Mouse (Mus musculus): ENCODE data around the gene Gab2.

Gene Gab2

DNA sequence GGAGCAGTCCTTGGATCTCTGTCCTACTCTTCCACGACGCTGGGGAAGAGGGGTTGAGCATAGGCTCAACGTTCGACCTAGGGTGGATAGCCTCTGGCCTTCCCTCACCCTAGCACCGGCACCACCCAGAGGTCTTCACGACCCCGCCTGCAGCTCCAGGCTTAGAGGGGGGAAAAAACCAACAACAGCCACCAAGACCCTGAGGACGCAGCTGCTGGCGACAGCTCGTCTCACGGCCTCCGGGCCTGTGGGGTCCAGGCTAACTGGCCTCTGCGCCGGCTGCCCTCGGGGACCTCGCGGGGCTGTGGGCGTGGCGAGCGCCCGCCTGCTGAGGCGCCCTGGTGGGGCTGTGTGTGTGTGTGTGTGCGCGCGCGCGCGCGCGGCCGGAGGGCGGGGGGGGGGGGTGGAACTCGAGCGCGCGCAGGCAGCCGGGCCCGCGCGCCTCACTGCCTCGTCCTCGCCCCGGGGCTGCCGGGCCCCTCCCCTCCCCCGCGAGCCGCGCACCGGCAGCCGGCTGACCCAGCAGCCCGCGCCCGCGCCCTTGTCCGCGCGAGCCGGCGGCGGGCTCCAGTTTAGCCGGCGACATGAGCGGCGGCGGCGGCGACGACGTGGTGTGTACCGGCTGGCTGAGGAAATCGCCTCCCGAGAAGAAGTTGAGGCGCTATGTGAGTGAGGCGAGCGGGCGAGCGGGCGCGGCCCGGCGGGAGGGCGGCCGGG is at the start of gene Gab2:
TSS of gene Gab2 (plus strand) at position 345 of the 717 bp plus-strand sequence.
- DNase-seq (ENCODE audit: low spot score): no peak

DNA sequence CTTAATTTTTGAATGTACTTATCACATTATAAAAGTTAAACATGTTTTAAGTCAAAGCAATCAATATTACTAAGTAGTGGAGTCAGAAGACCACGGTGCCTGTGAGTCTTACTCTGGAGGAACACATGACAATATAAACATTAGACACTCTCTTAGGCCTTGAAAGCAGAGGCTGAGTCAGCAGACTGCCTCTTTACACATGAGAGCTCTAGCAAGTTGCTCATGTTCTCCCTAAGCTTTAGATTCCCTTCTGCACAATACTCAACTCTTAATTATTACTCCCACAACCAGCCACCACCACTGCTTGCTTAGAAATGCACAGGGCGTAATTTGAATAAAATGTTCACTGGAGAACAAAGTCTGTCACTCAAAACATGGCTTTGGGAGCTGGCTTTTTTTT is 49.0 kb upstream of the Gab2 start:
- DNase-seq (ENCODE audit: low spot score): no peak

DNA sequence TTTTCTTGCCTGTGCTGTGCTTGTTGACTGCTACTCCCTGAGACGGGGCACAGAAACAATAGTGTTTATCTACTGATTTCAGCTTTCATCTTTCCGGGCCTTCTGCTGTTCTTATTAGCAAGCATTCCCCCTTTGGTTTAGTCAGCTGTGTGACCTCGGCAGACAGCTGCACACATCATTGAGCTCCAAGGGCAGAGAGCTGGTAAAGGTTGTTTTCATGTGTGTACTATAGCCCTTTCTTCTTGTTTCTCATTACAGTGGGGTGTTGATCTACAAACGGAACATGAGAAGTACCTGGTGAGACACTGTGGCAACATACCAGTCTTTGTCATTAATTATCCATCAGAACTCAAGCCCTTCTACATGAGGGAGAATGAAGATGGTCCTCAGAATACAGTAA is 41.7 kb upstream of the Gab2 start:
- DNase-seq (ENCODE audit: low spot score): no peak

DNA sequence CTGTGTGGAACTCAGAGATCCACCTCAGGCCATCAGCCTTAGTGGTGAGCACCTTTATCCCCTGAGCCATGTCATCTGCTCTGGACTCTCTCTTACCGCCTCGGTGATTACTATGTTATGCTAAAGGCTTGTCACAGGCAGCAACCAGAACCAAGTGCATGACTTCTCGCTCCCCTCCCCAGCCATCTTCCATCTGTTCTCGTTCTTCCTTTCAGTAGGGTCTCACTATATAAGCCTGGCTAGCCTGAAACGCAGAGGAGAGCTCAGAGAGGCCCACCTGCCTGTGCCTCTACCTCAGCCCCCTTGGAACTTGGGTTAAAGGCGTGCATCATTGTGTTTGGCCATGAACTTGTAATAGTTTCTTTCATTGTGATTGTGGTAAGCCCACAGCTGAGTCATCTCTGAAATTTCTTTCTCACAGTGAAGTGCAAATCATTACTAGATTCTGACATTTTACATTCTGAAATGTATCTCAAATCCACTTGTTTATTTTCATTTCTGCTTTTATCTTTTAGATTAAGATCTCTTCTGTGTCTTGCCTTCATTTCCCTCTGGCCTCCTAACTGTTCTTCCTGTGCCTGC is 39.4 kb upstream of the Gab2 start:
- no peak for DNase-seq (ENCODE audit: low spot score)

DNA sequence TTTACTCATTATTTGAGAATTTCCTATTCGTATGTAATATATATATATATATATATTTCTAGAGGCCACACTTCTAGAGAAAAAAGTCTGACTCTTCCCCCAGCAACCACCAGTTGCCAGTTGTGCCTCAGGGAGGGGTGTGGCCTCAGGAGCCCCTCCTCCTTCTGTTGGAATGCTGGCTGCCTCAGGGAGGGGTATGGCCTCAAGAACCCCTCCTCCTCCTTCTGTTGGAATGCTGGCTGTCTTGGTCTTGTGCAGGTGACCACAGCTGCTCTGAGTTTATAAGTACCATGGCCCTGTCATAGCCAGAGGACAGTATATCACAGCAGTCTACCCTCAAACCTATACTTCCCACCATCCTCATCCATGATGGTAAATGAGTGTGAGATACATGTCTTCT is 38.4 kb upstream of the Gab2 start:
- no peak for DNase-seq (ENCODE audit: low spot score)

DNA sequence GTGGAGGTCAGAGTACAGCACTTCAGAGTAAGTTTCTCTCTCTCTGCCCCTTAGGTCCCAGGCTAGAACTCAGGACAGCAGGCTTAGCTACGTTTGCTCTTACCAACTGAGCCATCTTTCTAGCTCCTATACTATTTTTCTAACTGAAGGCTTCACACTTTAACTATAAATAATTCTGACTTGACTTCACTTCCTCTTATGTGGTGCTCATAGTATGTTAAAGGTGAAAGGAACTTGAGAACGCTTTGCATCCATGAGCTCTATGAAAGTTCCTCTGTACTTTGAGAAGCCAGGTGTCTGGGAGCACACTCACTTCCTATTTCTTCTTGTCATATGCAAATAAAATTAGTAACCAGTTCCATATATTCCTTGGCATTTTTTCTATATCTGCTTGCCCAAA is 20.4 kb upstream of the Gab2 start:
- no peak for DNase-seq (ENCODE audit: low spot score)

DNA sequence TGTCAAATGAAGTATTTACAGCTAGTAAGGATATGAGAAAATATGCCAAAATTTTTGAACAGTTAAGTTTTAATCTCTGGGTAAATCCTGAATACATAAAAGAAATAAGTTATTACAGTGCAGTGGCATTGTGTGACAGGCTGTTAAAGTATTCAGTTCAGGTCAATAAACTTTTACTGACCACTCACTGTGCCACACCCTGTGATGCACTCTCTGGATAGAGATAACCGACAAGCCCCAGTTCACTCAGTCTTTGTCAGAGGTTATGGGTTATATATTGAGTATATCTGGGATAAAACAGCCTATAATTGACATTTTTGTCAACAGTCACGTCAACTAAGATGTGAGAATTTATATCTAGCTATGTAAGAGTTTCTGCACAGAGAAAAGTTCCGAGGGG is 9.9 kb upstream of the Gab2 start:
- no peak for DNase-seq (ENCODE audit: low spot score)

DNA sequence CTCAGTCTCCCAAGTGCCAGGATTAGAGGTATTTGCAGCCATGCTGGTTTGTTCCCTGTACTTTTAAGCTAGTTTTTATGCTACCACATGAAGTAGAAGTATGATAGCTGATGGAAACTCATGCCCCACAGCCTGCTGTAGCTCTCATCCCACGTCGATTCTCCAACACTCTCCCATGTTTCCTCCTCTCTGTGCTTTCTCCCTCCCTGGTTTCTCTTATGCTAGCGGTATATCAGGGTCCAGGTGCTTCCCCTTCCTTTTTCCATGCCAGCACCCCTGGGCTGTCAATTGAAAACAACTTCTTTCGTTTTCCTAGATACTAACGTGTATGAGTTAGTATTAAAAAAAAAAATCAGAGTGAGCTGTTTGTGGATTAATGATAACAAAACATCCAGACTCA is 9.3 kb upstream of the Gab2 start:
- DNase-seq (ENCODE audit: low spot score): no peak

DNA sequence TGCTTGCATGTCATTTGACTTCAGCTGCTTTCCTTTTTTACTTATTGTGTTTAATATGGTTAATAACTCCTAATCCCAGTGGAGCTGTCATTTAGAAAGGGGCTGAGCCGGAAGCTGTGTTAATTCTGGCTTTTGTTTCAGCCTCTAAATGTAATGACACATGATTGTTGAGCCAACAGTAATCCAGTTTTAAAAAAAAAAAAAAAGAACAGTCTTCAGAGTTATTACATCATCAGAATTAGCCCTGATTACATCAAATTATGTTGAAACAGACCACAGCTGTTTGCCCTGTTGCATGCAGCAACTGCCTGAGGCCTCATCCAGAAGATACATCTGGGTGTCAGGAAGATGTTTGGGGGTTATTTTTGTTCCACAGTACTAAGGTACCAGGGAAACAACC is 6.4 kb upstream of the Gab2 start:
- no peak for DNase-seq (ENCODE audit: low spot score)

DNA sequence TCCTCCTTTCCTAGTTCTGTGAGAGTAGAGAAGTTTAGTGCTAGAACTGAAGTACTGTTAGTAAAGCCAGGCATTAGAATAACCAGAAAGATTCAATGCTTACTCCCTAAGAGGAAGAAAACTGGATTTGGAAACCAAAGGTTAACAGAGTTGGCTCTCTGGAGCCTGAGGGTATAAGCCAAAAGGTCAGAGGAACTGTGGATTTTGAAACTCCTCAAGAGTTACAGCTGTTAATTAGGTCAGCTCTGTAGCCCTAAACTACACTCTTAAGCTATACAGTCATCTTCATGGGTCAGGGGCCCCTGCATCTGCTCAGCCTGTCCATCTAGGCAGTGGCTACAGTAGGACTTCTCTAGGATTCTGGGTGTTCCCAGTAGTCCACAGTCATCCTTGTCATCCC is 4.4 kb upstream of the Gab2 start:
- DNase-seq (ENCODE audit: low spot score): no peak

DNA sequence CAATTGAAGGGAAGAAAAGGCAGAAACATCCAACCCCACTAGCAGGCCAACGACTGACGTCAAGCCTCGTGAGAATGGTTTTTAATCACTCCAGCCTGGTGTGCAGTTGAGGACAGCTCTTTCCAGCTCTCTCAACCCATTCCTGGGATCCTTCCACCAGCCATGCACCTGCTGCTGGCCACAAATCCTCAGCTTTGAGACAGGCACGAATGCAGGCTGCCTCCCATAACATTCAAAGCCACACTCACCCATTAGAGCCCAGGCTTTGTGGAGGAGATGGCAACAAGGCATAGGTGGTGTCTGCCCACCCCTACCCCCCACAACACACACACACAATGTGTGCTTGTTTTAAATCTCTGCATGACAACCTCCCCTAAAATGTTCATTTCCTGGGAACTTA is 2.7 kb upstream of the Gab2 start:
- DNase-seq (ENCODE audit: low spot score): no peak

DNA sequence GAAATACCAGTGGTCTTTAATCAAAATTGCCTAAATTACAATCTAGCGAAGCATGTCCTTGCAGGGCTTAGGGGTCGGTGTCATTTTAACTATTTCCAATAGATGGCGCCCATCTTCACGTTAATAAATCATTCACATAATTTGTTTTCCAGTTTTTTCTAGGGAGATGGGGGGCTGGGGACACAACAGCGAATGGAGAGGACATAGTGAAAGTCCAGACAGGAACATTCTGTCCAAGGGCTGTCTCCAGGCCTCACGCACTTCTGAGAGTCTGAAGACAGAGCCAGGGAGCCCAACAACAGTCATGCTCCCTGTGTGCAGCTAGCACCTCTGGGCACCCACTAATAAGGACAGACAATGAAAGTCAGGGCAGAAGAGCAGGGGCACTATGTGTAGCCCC is 2.2 kb upstream of the Gab2 start:
- peak; percentile 43 for DNase-seq (ENCODE audit: low spot score)

DNA sequence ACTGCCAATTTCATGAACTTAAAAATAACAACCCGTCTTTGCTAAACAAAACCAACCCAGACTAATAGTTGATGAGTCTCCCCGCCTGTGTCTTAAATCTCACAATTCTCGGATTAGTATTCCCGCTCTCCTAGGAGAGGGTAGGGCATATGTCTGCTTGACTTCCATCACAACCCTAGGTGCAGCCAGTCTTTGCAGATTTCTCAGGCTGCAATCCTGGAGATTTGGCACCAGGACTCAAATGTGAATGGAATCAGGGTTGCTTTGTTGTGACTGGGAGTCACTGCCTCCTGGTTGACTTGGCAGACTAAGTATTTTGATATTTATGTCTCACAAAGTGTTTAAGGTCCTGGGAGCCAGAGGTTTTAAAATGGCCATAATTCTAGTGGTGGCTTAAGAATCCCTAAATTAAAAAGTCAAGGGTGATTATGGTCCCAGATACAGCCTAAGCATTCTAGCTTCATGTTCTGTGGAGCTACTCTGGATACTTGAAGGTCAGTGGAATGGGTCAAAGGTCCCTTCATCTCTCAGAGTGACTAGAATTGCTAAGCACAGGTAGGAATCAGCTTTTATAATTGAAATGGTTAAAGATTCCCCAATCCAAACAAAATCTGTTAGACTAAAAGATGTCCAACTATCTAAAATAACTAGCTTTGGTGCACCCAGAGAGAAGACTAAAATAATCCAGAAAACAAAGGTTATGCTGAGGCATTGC is 1.6 kb upstream of the Gab2 start:
- no peak for DNase-seq (ENCODE audit: low spot score)

DNA sequence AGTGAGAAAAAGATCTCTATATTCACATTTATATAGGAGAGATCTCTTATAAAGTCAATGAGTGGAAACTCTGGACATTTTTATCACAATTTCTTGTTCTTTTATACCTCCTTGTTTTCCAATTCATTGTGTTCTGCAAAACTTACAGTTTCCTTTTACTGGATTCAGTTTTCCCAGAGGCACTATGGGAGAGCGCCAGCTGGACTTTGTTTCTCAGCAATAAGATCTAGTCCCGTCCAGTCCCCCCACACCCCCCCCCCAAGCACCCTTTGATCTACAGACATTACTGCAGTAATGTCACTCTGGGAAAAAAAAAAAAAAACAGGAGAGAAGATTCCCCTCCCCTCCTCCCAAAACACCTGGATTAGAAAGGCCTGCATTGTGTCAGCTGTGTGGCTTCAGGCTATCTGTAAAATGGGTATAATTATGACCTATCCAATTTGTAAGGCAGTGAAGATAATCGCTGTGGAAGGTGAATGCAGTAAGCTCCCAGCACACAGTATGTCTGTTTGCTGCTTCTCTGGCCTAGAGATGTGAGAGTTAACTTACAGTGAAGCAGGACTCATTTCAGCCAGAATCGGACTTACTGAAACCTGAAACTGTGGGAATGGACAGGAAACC is 655 bp upstream of the Gab2 start:
- DNase-seq (ENCODE audit: low spot score): no peak

DNA sequence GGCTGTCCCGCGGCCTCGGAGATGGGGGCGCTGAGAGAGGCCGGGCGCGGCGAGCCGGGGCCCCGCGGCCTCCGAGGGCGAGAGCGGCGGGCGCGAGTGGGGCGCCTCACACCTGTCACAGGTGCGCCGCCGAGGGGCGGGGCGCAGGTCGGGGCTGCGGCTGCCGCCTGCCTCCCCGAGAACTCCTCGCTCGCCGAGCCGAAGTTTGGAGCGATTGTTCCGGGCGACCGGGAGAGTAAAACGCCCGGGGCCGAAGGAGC is 503 bp downstream of the Gab2 start:
- DNase-seq (ENCODE audit: low spot score): no peak

DNA sequence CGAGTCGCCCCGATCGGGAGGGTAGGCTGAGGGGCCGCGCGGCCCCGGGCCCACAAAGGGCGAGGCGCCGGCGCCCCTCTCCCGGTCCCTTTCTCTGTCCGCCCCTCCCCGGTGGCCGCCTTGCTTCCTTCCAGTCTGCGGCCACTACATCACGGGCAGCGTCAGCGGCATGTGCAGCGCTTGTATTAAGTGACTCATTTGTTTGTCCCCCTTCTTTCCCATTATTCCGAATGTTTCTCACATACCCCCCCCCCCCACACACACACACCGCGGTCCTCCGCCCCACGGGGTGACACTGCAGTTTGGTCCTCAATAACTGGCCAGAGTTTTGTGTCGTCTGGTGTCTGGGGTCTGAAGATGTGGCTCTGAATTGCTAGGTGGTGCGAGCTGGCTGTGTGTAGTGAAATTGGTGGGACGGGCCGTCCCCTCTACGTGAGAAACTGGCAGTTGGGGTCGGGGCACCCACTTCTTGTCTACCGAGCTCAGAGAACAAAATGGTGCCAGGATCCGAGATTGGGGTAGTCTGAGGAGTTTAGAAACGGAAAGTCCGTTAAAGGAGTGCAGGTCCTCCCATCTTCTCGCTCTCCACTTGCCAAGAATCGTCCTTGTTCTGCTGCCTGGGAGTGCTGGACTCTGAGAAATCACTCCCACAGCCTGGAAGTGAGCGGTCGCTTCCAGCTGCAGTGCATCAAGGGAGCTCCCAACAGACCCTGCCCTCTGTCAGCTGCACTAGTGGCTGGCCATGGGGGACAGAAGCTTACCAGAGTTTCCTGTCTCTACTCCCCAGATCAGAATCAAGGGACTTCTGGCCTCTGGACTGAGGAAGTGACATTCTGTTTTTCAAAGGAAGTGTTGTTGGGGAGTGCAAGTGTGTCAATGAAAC is 1.1 kb downstream of the Gab2 start:
- no peak for DNase-seq (ENCODE audit: low spot score)

DNA sequence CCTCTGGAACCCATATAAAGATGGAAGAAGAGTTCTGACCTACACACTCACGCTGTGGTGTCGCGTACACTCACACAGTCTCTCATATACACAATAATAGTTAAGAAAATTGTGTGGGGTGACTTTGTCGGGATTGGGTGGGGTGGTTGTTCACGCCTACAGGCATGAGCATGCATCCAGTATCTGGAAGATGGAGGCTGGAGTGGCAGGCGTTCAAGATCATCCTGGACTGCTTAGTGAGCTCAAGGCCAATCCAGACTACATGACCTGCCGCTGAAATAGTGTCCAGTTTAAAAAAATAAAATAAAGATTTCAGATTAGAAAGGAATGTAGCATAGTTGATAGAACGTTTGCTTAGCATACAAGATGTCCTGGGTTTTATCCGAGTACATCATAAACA is 2.2 kb downstream of the Gab2 start:
- DNase-seq (ENCODE audit: low spot score): no peak

DNA sequence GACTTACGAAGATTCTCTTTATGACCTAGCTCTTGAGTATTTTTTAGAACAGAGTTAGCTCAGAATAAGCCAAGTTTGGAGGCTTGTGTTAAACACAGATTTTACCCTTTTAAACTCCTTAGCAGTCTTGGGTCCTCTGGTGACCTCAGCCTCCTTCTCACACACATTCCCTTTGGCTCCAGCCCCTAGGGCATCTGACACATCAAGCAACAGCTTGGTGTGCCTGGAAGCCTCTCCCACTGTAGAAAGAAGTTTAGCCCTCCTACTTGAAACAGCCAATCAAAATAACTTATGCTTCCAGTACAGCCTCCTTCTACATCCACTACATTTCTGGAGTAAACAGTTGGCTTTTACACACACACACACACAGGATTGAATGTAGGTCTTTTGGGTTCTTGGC is 2.8 kb downstream of the Gab2 start:
- DNase-seq (ENCODE audit: low spot score): no peak

DNA sequence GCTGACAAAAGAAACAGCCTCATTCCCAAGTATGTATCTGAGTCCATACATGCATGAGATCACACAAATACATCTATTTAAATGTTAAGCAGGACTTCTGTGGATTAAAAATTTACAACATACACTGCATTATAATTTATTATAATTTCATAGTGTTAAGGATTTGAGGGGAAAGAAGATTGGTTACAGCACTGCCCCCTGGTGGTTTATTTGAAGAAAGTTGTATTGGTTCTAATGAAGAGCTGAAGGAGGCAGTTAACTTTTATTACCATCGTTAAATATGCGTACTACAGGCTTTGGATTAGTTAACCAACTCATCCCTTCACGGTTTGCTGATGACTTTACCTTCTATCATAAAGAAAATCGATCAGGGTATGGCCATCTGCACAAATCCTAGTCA is 3.9 kb downstream of the Gab2 start:
- DNase-seq (ENCODE audit: low spot score): no peak

DNA sequence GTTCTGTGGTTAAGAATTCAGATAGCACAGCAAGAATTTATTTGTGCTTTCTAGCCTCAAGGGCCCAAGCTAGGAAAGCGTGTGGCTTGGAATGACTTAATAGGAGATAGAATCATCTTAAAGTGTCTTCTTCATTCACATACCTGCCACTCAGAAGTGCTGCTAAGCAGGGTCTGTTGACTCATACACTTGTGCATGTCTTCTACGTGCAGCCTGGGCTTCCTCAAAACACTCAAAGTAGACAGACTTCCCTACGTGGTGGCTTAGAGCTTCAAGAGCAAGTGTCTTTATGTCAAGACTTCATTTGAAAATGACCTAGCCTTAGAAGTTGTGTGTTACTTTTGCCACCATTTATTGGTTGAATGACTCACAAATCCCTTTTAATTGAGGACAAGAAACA is 12.9 kb downstream of the Gab2 start:
- no peak for DNase-seq (ENCODE audit: low spot score)

DNA sequence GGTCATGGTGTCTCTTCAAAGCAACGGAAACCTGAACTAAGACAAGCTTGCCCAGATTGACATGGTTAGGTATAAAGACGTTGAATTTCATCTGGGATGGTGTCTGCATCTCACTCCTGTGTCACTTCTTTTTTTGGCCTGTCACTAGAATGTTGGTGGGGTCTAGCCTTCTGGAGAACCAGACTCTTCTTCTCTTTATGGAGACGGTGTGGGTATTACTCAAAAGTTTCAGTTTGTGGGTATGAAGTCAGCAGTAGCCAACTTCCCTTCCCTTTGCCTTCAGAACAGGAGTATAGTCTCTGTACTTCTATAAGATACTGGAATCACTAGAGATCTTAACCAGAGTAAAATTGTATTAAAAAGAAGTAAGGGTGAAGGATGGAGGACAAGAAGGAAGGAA is 26.7 kb downstream of the Gab2 start:
- no peak for DNase-seq (ENCODE audit: low spot score)

DNA sequence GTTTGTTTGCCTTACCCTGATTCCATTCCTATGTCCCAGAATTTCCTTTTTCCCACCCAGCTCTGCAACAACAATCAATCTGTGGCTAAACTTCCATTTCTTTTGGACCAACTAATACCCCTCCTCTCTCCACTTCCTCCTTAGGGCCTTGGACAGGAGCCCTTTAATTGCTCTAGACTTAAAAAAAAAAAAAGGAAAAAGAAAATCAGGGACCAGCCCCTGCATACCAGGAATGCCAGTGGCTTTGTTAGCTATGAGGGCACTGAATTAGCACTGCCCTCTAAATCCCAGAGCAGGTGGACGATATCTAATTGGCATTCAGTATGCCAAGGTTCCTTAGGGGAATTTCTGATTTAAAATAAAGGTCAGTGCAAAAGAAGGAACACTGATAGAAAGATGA is 47.6 kb downstream of the Gab2 start:
- DNase-seq (ENCODE audit: low spot score): no peak

DNA sequence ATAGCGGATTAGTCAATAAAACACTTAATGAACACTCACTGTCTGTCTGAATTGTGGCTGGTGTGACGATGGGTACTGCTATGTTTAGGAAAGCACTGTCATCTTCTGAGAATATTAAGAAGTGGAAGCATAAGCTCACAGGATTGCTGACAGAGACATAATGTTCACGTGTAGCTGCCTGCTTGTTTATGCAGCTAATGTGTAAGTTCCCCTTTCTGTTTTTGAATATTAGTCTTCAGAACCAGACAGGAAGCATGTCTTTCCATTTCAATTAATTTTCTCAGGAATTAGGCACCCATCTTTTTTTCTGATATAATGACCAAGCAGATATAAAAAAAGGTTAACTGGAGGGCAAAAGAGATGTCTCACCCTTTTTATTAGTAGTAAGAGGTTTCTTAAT is 55.1 kb downstream of the Gab2 start:
- no peak for DNase-seq (ENCODE audit: low spot score)
